ENCODE assay signal across 13 mouse cellular contexts in genomic region chr8:122187271-122187670, GRCm38 (mm10).
"Had no signal": no experiment of that assay in that cellular context is flagged by ENCODE, and none has a peak within 500 bp of the region (broad histone marks: within the 10 kb centered on the region; RNA-seq: fewer than 3 reads in every experiment).

No protein-coding gene starts in this region.

- DNase-seq: kidney, postnatal 14 days; lung, embryonic 14.5 days; lung, postnatal 10 days; thymus, adult 2 months; thymus, postnatal 36 days had no signal

- H3K27me3 ChIP-seq: kidney, embryonic 15.5 days; midbrain, embryonic 13.5 days; neural tube, embryonic 12.5 days; stomach, embryonic 15.5 days had no signal

- H3K4me3 ChIP-seq: kidney, embryonic 15.5 days; left cerebral cortex, adult 2 months; limb, embryonic 10.5 days; liver, embryonic 15.5 days; midbrain, embryonic 13.5 days; neural tube, embryonic 12.5 days; stomach, embryonic 15.5 days had no signal

- H3K4me2 ChIP-seq: kidney, embryonic 15.5 days; liver, embryonic 11.5 days; liver, embryonic 15.5 days; lung, embryonic 14.5 days; midbrain, embryonic 13.5 days; neural tube, embryonic 12.5 days; stomach, embryonic 15.5 days had no signal

- H3K36me3 ChIP-seq: kidney, embryonic 15.5 days; limb, embryonic 10.5 days; liver, embryonic 15.5 days; midbrain, embryonic 13.5 days; neural tube, embryonic 12.5 days; stomach, embryonic 15.5 days had no signal
